Mouse (Mus musculus) neural tube, embryonic 13.5 days (tissue): Measurements from ENCODE around the gene Defb36. TPM values are rescaled to one million over a fixed set of nuclear protein-coding genes. Genes with fewer than 3 reads are reported as not detected.

Source experiments
- ATAC-seq: fragments of 200-750 bp; cut with Nextera tagmentation; 2 replicates; pipeline ENCODE4 v1.8.0; 2017; ENCODE audit warnings: low read depth, mild to moderate bottlenecking, moderate TSS enrichment, moderate library complexity
- H3K27ac ChIP-seq: fragments of 300-500 bp; sonication (generic); replicated peaks from 2 replicates; pipeline ENCODE4 v1.5.1; 2015; ENCODE audit warnings: moderate library complexity, mild to moderate bottlenecking, inconsistent platforms
- H3K27me3 ChIP-seq: fragments of 300-500 bp; sonication (generic); 2 replicates; pipeline ENCODE4 v1.6.1; 2015; ENCODE audit warnings: mild to moderate bottlenecking, inconsistent platforms
- H3K36me3 ChIP-seq: fragments of 300-500 bp; sonication (generic); 2 replicates; pipeline ENCODE4 v1.6.1; 2015; ENCODE audit warnings: mild to moderate bottlenecking, inconsistent platforms
- H3K4me1 ChIP-seq: fragments of 300-500 bp; sonication (generic); replicated peaks from 2 replicates; pipeline ENCODE4 v1.6.1; 2015; ENCODE audit warnings: inconsistent platforms
- H3K4me2 ChIP-seq: fragments of 300-500 bp; sonication (generic); 2 replicates; pipeline ENCODE4 v1.6.1; 2015; ENCODE audit warnings: inconsistent platforms, mild to moderate bottlenecking, moderate library complexity
- H3K4me3 ChIP-seq: fragments of 300-500 bp; sonication (generic); 2 replicates; pipeline ENCODE4 v1.5.1; 2015; ENCODE audit warnings: mild to moderate bottlenecking, inconsistent platforms
- H3K9ac ChIP-seq: fragments of 300-500 bp; sonication (generic); 2 replicates; pipeline ENCODE4 v1.6.1; 2015; ENCODE audit warnings: moderate library complexity, mild to moderate bottlenecking, inconsistent platforms
- H3K9me3 ChIP-seq: fragments of 300-500 bp; sonication (generic); 2 replicates; pipeline ENCODE4 v1.6.1; 2016; ENCODE audit warnings: inconsistent platforms
- WGBS: fragments of 180-500 bp; shearing (Covaris S2); methylation state at CpG from one replicate; pipeline ENCODE4 v1.1.7; 2015; 5-methylcytosine and 5-hydroxymethylcytosine counted together
- polyA plus RNA-seq: library from polyadenylated mRNA; unstranded; fragments of >200 nt; fragmentation: Nextera tagmentation; extraction: Ambion mirVana; gene quantifications from 2 replicates; pipeline ENCODE4 v1.2.1, GENCODE M21; 2015

The Defb36 gene
- polyA plus RNA-seq: not detected in 2 replicates

DNA sequence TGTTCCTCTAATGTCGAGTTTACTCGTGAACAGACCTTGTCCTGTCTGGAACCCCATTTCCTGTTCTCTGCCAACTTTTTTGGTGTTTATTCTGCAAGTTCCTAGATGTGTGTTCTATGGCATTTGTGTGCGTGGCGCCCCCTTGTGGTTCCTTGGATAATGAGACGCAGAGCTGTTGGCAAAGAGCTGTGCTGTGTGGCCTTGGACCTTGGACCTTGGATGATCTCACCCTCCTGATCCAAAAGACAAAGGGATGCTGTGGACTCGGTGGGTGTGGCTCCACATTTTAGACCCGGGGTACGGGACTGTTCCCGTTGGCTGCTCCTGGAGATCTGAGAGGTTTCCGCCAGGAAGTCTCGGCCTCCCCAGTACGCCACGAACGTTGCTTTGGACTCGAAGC is at the start of gene Defb36:
Gene Defb36 (plus strand): TSS at position 271 of the 400 bp plus-strand sequence.
- H3K27me3 ChIP-seq: no peaks in the 10 kb centered on the region
- H3K9ac ChIP-seq: no peak within 1 kb of the TSS
- no peak within 1 kb of the TSS for H3K4me3 ChIP-seq
- H3K4me1 ChIP-seq: no peaks in the 10 kb centered on the region
- no peak within 1 kb of the TSS for H3K4me2 ChIP-seq
- no peak for ATAC-seq
- peaks cover 4% of the 10 kb centered on the region; the same call in 1 of the 2 replicates for H3K9me3 ChIP-seq
- H3K27ac ChIP-seq: no peak within 1 kb of the TSS
- no peaks in the 10 kb centered on the region for H3K36me3 ChIP-seq
- 87% methylated on average over 15 of the region's 15 CpGs for WGBS

DNA sequence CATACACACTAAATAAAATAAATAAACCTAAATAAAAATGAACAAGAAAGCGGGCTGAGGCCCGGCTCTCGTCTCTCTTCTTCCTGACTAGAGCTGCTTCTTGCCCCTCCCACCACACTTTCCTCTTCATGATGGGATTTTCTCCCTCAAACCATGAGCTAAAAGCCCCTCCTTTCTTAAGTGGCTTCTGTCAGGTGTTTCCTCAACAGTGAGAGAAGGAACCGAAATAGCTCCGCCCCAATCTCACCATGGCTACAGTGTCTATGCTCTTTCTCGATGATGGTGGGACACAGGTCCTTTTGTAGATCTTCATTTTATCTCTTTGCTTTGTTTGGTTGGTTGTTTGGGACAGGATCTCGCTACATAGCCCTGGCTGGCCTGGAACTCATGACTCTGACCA is 47.5 kb upstream of the Defb36 start:
- Histone ChIP-seq H3K4me1 (no peaks in the 10 kb centered on the region), H3K27me3 (no peaks in the 10 kb centered on the region), H3K4me2 (no peak overlapping the region), H3K4me3 (no peak overlapping the region), H3K27ac (no peak overlapping the region), H3K36me3 (no peaks in the 10 kb centered on the region), H3K9me3 (no peaks in the 10 kb centered on the region), H3K9ac (no peak overlapping the region)
- no peak for ATAC-seq
- 87% methylated on average over 7 of the region's 7 CpGs for WGBS

DNA sequence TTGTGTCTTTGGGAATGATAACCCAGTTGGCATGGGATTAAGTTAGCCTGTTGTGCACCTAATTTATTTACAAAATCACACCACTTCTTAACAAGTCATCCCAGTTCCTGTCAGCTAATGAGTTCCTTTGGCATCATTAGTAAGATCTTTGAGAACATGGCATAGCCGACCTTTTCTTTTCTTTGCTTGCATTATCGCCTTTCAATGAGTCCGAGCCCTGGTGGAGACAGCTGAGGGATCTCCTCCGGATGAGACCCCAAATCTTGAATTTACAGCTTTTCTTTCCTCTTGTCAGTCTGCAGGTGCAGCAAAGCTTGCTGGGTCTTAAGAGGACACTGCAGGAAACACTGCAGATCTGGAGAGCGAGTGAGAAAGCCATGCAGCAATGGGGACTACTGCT is 35.1 kb upstream of the Defb36 start, which contains the start of gene Gm17416:
Gene Gm17416 (plus strand): TSS at position 301 of the 400 bp plus-strand sequence.
- 88% methylated on average over 5 of the region's 5 CpGs for WGBS
- H3K9ac ChIP-seq: no peak within 1 kb of the TSS

DNA sequence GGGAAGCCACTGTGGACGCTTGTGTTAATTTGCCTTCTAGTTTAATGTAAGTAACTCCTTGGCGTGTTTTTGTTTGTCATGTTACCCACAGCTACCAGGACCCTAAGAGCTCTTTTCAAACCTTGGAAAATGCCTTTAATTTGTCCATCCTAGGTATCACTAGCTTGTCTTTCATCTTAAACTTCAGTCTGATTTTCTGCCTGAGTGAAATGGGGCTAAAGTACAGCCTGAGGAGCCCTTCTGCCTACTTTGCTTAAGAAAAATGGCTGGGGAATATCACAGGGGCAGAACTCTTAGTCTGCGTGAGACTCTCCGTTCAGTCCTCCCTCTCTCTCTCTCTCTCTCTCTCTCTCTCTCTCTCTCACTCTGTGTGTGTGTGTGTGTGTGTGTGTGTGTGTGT is 34.2 kb upstream of the Defb36 start:
- Histone ChIP-seq H3K4me1 (no peaks in the 10 kb centered on the region), H3K9ac (no peak overlapping the region)

More for the DNA sequence above, 35.1 kb upstream of the Defb36 start, which contains the start of gene Gm17416:
- Histone ChIP-seq H3K27ac (no peak within 1 kb of the TSS), H3K36me3 (no peaks in the 10 kb centered on the region), H3K4me3 (no peak within 1 kb of the TSS), H3K4me2 (no peak within 1 kb of the TSS), H3K9me3 (no peaks in the 10 kb centered on the region), H3K27me3 (no peaks in the 10 kb centered on the region), H3K4me1 (no peaks in the 10 kb centered on the region)
- ATAC-seq: no peak

DNA sequence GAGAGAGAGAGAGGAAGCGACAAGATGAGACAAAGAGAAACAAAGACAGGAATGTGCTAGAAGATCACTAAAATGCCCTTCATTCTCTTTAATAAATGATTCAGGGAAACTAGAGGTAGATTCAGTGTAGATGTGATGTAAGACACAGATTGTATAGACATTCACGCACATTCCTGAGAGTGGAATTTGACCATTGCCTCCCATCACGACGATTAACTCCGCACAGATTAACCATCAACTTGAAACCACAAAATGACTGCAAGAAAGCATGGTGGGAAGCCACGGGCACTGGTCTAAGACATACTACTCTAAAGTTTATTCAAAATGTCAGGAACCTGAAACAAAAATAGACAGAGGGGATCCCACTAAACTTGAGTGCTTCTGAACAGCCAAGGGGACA is 33.8 kb upstream of the Defb36 start:
- Histone ChIP-seq H3K27ac (no peak overlapping the region), H3K9ac (no peak overlapping the region), H3K4me2 (no peak overlapping the region), H3K27me3 (no peaks in the 10 kb centered on the region), H3K9me3 (no peaks in the 10 kb centered on the region), H3K4me3 (no peak overlapping the region), H3K36me3 (no peaks in the 10 kb centered on the region), H3K4me1 (no peaks in the 10 kb centered on the region)
- WGBS: 92% methylated on average over 6 of the region's 6 CpGs
- ATAC-seq: no peak

More for the DNA sequence above, 34.2 kb upstream of the Defb36 start:
- H3K9me3 ChIP-seq: no peaks in the 10 kb centered on the region
- ATAC-seq: no peak
- no peaks in the 10 kb centered on the region for H3K36me3 ChIP-seq
- H3K4me3 ChIP-seq: no peak overlapping the region
- WGBS: 74% methylated on average over 4 of the region's 4 CpGs
- H3K27me3 ChIP-seq: no peaks in the 10 kb centered on the region
- no peak overlapping the region for H3K4me2 ChIP-seq
- H3K27ac ChIP-seq: no peak overlapping the region

DNA sequence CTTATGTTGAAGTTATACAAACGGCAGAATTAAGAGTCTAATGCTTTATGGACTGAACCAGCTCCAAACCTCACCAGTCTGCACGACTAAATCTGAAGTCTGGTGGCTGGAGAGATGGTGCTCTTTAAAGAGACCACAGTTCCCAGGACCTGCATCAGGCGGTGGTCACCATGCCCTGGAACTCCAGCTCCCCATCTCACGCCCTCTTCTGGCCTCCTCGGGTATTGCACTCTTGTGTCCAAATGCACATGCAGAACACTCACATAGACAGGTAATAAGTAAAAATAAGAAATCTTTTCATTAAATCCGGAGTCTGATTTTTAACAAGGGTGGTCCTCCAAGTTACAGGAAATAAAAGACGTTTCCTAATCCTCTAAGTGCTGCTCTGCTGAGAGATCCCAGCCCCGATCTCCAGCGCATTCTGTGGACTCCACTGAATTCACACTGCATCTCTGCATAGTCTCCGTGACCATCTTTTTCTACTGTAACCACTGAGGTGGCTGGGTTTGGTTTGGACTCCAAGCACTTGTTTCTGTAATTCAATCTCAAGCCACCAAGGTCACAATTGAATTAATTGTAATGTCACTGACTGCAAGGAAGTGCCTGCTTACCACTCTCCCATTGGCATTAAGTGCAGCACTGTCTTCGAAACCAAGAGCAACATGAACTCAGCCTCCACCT is 31.9 kb upstream of the Defb36 start, which contains the start of gene Defb21:
Gene Defb21 (plus strand): TSS at position 631 of the 681 bp plus-strand sequence.
- 64% methylated on average over 11 of the region's 11 CpGs for WGBS

DNA sequence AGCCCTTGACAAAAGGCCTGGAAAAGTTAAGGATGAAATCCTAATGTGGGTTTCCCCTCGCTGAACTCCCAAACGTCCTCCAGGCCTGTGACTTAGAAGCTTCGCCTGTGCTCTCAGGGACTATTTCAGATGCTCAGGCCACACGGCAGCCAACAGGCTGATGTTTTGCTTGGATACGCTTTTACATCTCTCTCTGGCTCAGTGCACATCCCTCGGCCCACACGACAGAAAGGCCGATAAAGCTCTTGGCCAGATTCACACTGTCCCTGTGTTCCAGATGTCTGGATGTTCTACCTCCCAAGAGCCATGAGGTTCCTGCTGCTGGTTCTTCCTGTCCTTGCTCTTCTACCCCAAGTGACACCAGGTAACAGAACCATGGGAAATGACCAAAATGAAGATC is 30.6 kb upstream of the Defb36 start:
- Histone ChIP-seq H3K9me3 (no peaks in the 10 kb centered on the region), H3K4me3 (no peak overlapping the region), H3K9ac (no peak overlapping the region), H3K4me1 (no peaks in the 10 kb centered on the region), H3K4me2 (no peak overlapping the region), H3K36me3 (no peaks in the 10 kb centered on the region), H3K27ac (no peak overlapping the region), H3K27me3 (no peaks in the 10 kb centered on the region)
- 87% methylated on average over 8 of the region's 8 CpGs for WGBS
- no peak for ATAC-seq

More for the DNA sequence above, 31.9 kb upstream of the Defb36 start, which contains the start of gene Defb21:
- no peak for ATAC-seq
- H3K9ac ChIP-seq: no peak within 1 kb of the TSS
- no peak within 1 kb of the TSS for H3K27ac ChIP-seq
- no peak within 1 kb of the TSS for H3K4me2 ChIP-seq
- no peaks in the 10 kb centered on the region for H3K4me1 ChIP-seq
- H3K9me3 ChIP-seq: no peaks in the 10 kb centered on the region
- H3K27me3 ChIP-seq: no peaks in the 10 kb centered on the region
- no peaks in the 10 kb centered on the region for H3K36me3 ChIP-seq
- no peak within 1 kb of the TSS for H3K4me3 ChIP-seq

DNA sequence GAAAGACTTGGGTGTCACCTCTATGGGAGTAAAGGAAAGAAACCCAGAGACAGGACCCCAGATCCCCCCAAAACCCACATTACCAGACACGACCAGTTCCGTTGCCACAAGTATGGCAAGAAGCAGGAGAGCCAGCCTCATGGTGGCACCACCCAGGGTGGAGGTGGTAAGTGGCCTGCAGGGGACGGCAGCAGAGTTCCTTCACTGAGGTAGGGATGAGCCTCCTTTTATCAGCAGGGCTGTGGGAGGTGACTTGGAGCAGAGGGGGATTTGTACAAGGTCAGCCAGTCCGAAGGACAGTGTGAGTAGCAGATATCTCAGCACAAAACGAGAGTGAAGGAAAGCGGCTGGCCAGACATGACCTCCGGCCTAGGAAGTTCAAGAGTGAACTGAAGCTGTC is 24.0 kb upstream of the Defb36 start, which contains the start of gene Defb19:
Gene Defb19 (minus strand): TSS at position 206 of the 400 bp plus-strand sequence.
- 79% methylated on average over 7 of the region's 7 CpGs for WGBS

DNA sequence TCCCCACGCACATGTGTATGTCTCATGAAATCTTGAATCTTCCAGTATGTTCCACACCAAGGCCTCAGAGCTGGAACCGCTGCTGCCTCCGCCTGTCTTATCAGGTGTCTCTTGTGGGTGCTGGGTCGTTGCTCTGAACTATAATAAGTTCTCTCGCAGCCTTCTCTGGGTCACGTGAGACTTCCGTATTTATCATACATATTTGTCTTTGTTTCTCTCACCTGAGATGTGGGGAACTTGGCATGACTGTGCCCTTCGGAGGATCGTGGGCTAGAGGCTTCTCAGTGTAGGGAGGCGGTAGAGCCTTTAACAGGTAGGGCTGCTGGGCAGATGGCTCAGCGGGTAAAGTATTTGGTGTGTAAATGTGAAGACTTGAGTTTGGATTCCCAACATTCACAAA is 23.5 kb upstream of the Defb36 start:
- Histone ChIP-seq H3K27ac (no peak overlapping the region), H3K9me3 (no peaks in the 10 kb centered on the region), H3K4me3 (no peak overlapping the region), H3K27me3 (no peaks in the 10 kb centered on the region), H3K9ac (no peak overlapping the region), H3K4me1 (no peaks in the 10 kb centered on the region), H3K36me3 (no peaks in the 10 kb centered on the region), H3K4me2 (no peak overlapping the region)
- WGBS: 91% methylated on average over 11 of the region's 11 CpGs
- no peak for ATAC-seq

More for the DNA sequence above, 24.0 kb upstream of the Defb36 start, which contains the start of gene Defb19:
- Histone ChIP-seq H3K36me3 (no peaks in the 10 kb centered on the region), H3K9me3 (no peaks in the 10 kb centered on the region), H3K27ac (no peak within 1 kb of the TSS), H3K27me3 (no peaks in the 10 kb centered on the region), H3K4me1 (no peaks in the 10 kb centered on the region), H3K9ac (no peak within 1 kb of the TSS), H3K4me2 (no peak within 1 kb of the TSS), H3K4me3 (no peak within 1 kb of the TSS)
- no peak for ATAC-seq

DNA sequence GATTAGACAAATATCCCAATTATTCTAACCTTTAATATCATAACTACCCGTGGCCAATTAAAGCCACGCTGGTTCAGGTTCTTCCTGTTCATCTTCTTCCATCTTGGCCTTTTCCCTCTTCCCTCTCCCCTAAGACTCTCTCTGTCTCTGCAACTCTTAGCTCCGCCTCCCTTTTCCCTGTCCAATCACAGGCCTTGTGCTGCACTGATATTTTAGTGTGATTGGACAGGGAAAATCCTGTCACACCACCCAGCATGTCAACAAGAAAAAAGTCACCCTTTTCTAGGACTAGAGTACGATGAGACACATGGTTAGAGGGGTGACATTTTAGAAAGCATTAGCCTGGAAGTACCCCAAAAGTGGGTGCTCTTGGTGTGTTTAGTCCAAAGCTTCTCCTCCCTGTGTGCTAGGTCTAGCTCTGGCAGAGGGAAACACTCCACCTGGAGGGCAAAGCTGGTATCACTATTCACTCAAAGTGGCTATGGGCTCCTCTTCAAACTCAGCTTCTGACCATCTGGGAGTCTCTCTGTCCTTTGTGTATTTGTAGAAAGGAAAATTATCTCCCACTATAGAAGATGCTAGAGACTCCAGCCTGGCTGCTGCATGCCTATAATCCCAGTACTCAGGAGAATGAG is 17.1 kb upstream of the Defb36 start:
- no peak overlapping the region for H3K4me2 ChIP-seq
- ATAC-seq: no peak
- 73% methylated on average over 4 of the region's 4 CpGs for WGBS
- H3K9me3 ChIP-seq: no peaks in the 10 kb centered on the region
- no peaks in the 10 kb centered on the region for H3K4me1 ChIP-seq
- no peak overlapping the region for H3K9ac ChIP-seq
- H3K27ac ChIP-seq: no peak overlapping the region
- H3K27me3 ChIP-seq: no peaks in the 10 kb centered on the region
- H3K4me3 ChIP-seq: no peak overlapping the region
- no peaks in the 10 kb centered on the region for H3K36me3 ChIP-seq

DNA sequence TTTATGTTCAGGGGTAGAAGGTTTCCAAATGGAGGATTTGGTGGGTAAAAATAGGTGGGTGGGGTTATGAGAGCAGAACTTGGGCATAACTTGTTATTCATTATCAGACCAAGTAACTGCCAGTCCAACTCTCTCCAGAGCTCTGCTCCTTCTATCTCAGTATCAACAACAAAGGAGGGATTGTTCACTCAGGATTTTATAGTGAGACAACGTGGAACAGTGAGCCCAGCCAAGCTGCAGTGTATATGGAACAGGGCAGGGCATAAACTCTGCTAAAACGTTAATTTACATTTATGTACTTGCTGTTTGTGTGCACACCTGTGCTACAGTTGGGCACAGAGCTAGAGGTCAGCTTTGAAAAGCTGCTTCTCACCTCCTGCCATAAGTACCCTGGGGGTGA is 15.7 kb upstream of the Defb36 start:
- Histone ChIP-seq H3K27ac (no peak overlapping the region), H3K27me3 (no peaks in the 10 kb centered on the region), H3K9ac (no peak overlapping the region), H3K4me3 (no peak overlapping the region), H3K4me2 (no peak overlapping the region), H3K9me3 (no peaks in the 10 kb centered on the region), H3K4me1 (no peaks in the 10 kb centered on the region), H3K36me3 (no peaks in the 10 kb centered on the region)
- ATAC-seq: no peak
- WGBS: 40% methylated on average over 2 of the region's 2 CpGs

DNA sequence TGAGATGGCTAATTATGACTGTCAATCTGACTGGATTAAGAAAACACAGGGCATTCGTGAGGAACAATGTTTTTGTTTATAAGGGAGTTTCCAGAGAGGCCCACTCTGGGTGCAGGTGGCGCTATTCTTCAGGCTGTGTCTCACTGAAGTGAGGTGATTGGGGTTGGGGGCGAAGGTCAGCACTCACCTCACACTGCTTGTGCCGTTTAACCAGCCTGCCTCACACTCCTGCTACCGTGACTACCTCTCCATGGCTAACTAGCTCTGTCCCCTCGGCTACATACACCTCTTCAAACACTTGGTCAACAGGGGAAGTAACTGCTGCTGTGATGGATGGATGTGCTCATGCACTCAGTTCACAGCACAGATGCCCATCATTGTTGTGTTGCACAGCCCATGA is 15.1 kb upstream of the Defb36 start:
- no peak overlapping the region for H3K4me2 ChIP-seq
- no peak for ATAC-seq
- 60% methylated on average over 6 of the region's 6 CpGs for whole genome bisulfite sequencing

More for the DNA sequence above, 15.1 kb upstream of the Defb36 start:
- no peak overlapping the region for H3K4me3 ChIP-seq
- H3K4me1 ChIP-seq: no peaks in the 10 kb centered on the region
- no peak overlapping the region for H3K27ac ChIP-seq
- H3K9me3 ChIP-seq: no peaks in the 10 kb centered on the region
- no peaks in the 10 kb centered on the region for H3K36me3 ChIP-seq
- no peaks in the 10 kb centered on the region for H3K27me3 ChIP-seq
- no peak overlapping the region for H3K9ac ChIP-seq
